Mouse (Mus musculus) adrenal gland, postnatal 36 days (tissue): ENCODE results near the gene Dnase1l1. TPM values are rescaled to one million over a fixed set of nuclear protein-coding genes. Genes with fewer than 3 reads are reported as not detected.
A peak's percentile ranks its signal among the peaks of the same experiment; 100 is the strongest.

Experiments
- DNase-seq, 2 experiments: peaks; one replicate each; pipeline ENCODE4 v3.0.0; 2021; ENCODE audit warnings: mixed read lengths in 1 of 2
- microRNA-seq: library from miRNA; unstranded; fragments of <30 nt; microRNA quantifications from one replicate; pipeline ENCODE4 v1.2.0, GENCODE M21; 2021
- total RNA-seq, 2 experiments: library from RNA; stranded (reverse); gene quantifications; 2 replicates each; pipeline ENCODE4 v1.2.3; 2021

The Dnase1l1 gene
- total RNA-seq, 2 experiments from 2014 or later, result 9.4 to 16.3 TPM

DNA sequence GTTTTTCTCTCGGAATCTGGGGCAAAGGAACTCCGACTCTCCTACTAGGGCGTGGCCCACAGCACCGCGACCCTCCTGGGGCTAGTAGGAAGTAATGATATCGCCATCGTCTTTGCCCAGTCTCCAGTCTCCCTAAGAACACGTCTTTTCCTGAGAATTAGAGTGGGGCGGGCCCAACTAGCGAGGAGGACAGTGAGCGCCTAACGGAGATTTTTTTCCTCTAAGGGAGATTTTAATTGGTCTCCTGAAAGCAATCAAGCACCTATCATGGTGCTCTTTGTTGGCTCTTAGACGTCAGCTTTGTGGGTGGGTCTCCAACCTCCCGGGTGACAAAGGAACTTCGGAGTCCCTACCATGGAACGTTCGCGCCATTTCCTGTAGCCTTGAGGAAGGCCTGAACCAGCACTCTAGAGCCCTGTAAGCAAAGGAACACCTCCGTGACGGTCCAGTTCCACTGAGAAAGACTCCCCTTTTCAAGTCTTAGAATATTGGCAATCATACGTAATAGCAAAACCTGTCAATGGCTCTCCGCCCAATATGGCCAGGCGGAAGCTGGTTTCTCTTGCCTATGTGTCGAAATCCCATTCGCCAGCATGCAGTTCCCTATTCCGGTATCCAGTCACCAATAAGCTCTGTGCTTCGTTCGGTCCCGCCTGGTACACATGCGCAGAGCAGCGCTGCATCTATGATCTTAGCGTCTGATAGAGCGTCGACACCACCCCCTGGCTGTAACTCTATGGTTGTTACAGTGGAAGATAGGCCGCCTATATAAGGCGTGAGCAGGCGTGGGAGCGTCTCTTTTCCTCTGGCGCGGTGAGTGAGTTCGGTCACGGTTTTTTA is 11.9 kb downstream of the Dnase1l1 start, which contains the start of gene Rpl10:
Rpl10 (plus strand) TSS at position 751 of the 840 bp plus-strand sequence.
- peak; percentile 88 to 91 for DNase-seq

DNA sequence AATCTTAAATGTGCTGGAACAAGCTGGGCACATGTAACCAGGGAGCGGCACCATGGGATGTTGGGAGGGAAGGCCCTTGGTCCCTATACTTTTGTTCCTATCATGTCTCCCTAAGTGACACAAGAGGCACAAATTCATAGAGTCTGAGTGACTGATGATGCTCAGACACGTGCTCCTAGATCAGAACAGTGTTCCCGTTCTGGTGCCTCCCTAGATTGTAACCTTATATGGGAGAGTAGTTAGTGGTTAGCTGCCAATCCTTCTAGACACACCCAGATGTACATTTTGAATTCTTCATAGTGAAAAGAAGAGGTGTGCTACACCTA is 12.4 kb downstream of the Dnase1l1 start:
- no peak for DNase-seq

DNA sequence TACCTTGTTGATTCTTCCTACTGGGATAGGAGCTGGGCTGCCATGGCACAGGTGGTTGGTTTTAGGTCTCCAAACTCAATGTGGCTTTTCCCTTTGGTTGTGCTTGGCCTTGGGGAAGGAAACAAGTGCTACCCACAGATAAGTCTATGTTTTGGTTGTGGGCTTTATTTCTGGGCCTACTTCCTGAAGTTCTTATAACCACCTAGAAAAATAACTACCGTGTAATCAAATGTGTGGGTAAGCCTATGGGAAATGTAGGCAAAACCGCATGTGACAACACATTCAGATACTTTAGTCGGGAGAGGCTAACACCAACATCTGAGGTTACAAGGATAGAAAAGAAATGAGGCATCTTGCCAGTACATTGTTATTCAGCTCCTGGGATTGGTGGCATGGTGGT is 24.4 kb downstream of the Dnase1l1 start:
- DNase-seq, result no peak

DNA sequence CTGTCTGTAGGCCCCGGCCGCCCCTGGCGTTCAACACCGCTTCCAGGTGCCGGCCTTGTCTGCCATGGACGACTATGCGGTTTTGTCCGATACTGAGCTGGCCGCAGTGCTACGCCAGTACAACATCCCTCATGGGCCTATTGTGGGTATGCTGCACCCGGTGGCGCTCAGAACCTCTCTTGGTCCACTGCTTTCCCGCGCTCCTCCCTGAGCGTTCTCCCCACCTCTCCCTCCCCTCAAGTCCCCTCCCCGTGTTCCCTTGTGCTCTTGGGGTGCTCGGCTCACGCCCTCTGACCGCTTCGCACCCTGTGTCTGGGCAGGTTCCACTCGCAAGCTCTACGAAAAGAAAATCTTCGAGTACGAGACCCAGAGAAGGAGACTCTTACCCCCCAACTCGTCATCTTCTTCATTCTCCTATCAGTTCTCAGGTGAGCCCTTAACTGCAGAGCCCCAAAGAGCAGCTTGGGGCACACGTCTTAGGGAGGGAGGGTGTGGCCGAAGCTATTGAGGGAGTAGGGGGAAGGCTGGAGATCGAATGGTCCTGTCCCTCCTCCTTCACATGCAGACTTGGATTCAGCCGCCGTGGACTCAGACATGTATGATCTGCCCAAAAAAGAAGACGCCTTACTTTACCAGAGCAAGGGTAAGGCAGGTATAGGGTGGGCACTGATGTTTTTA is 27.1 kb downstream of the Dnase1l1 start:
- no peak for DNase-seq

DNA sequence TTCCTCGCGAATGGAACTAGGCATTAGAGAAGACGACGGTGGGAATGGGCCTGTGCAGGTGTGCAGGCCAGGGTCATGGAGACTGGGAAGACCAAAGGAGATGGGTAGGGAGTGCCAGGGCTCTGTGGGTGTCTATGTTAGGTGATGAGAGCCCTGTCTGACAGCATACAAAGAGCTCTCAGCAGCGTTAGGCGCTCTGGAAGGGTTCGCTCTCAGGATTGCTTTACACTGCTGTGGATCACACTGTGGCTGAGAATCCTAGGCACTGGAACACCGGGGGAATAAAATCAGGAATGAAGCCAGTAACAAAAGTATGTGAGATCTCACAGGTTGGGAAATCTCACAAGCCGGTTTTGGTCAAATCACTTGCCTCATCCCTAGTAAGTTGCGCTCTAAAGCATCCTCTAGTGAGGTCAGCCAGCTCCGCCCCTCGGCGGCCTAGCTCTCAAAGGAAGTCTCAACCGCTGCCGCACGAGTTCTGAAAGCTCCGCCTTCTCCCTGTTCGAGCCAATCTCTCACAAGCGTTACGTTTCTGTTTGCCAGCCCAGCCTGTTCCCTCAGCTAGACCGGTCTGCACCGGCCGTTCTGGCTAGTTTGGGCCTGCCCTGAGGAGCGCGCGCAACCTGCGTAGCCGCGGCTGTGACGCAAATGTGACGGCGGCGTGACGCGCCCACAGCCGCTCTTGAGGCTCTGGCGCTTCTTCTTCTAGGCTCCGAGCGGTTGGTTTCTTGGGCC is 27.8 kb downstream of the Dnase1l1 start, which contains the start of gene Emd:
Emd (plus strand) TSS at position 535 of the 735 bp plus-strand sequence.
- DNase-seq, result peak; percentile 87 to 88

DNA sequence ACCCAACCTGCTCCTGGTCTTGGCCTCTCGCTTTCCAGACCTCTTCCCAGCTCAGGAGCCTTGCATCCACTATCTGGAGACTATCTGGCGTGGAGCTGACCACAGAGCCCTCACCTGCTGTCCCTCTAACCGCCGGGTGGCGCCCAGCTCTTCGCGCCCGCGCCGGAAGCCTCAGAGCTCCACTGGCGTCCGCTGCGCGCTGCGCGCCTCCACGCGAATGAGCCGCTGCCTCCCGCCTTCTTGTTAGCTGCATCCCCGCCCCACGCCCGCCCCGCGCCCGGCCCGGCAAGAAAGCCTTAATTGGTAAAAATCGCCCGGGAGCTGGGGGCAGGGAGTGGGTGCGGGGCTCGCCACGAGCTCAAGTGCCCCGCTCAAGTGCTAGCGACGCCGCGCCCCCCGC is 32.5 kb downstream of the Dnase1l1 start, which contains the start of gene Flna:
Flna (minus strand) TSS at position 206 of the 400 bp plus-strand sequence.
- peak; percentile 76 to 82 for DNase-seq

DNA sequence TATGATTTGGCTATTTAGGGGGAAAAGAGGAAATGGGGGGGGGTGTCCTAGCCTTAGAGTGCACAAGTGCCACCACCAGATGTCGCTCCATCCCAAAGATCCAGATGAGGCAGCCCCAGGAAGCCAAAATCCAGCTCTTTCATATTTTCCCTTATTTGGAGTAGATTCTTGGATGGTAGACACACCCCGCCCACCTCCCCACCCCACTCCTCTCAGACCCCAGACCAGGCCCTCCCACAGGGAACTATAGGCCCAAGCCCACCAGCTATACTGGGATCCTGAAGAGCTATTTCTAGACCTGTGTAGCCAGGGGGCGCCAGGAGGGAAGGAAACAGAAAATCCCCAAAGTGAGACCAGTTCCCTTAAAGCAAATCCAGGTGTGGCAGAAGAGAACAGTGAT is 33.5 kb downstream of the Dnase1l1 start:
- peak; percentile 53 to 69 for DNase-seq

DNA sequence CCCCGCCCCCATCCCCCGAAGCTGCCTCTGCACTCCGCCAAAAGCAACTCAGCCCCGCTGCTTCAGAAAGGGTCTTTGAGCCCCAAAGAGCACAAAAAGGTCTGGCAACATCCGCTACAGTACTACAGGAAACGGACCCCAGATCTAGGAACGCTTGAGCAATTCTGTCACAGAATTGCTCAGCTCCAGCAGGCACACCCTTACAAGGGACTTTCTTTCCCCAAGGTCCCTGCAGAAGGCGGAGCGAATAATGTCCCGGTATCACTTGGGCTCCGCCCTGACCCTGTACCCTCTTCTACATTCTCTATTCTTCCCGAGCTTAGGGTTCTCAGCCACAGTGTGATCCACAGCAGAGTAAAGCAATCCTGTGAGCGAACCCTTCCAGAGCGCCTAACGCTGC is 35.4 kb downstream of the Dnase1l1 start:
- DNase-seq, result peak in 1 of 2 experiments; percentile 37

DNA sequence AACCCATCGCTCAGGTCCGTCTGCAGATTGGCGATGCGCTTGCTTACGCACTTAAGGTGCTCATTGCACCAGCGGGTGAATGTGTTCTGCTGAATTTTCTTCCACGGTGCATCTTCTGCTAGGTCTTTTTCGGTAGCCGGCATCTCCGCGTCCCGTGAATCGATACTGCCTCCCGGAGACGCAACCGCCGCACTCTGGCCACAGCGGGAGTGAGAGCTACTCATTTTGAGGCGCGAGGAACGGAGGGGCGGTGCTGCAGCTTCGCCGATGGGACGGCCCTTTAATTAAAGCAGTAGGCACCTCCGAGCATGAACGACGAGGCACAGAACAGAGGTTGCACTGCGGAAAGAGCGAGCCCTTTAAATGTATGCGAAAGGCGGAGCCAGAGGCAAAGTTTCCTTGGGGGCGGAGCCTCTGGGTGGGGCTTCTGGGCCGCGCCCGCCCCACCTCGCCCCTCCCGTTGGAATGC is 35.9 kb downstream of the Dnase1l1 start:
- DNase-seq, result peak; percentile 87

DNA sequence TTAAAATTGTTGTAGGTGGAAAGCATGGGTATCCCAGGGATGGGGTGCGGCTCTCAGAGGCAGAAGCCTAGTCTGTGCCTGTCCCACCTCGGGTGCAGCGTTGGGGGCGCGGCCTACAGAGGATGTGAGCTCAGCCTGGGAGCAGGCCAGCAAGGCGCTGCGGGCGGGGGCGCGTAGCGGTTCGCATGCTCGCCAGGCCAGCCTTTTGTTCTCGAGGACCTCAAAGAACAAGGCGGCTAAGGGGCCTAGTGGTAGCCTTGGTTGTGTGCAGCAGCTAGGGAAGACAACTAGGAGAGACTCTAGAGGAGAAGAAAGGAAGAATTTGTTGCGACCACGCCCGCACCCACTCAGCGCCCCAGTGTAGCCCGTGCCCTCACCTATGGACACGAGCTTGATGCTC is 36.5 kb downstream of the Dnase1l1 start:
- DNase-seq, result peak; percentile 77 to 86

DNA sequence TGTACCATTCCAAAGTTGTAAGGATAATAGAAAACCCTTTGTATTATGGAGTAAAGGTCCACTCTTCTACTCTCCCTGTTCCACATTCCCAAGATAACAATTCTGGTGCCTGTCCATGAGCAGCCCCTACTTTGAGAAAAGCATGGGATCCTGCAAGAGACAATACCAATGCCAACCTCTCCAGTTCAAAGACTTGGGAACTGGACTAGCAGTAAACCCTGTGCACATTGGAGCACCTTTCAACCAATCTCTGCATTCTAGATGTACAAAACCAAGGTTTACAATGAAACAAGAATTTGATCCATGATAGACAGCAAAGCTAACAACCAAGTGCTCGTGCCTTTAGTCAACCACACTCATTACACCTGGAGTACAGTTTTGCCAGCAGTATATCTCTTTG is 37.0 kb downstream of the Dnase1l1 start:
- DNase-seq, result no peak

DNA sequence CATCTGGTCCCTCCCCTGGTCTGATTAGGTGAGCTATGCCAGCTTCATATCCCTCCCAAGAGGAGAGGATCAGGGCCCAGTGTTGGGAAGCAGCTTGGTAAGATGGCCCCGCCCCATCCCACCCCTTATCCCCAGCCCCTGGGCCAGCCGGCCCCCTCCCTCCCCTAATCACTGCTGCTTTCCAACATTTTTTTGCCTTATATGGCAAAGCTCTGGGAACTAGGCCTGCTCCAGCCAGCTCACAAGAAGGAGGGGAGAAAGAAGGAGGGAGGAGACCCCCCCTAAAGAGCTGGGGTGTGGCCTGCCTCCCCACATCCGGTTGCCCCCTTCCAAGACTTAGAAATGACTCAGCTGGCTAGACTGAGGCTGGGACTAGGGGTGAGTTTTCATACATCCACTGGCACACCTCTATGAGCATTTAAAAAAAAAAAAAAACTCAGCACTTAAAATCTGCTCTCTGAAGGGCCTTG is 37.5 kb downstream of the Dnase1l1 start:
- DNase-seq, result peak; percentile 30 to 44

DNA sequence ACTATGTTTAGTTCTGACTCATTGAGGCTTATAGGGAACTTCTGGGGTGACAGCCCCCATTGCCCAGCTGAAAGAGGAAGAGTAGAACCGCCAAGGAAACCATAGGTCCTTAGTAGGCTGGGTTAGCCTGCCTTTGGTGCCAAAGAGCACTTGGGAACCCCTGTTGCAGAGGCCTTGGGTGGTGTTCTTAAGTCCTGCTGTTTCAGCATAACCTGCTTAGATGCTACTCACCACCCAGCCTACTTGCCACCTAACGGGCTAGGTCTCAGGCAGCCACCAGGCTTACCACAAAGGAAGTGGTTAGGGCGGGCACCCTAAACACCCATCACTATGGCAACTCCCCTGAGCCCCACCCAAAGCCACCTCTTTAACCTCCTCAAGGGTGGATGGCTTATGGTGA is 38.3 kb downstream of the Dnase1l1 start:
- DNase-seq, result no peak

DNA sequence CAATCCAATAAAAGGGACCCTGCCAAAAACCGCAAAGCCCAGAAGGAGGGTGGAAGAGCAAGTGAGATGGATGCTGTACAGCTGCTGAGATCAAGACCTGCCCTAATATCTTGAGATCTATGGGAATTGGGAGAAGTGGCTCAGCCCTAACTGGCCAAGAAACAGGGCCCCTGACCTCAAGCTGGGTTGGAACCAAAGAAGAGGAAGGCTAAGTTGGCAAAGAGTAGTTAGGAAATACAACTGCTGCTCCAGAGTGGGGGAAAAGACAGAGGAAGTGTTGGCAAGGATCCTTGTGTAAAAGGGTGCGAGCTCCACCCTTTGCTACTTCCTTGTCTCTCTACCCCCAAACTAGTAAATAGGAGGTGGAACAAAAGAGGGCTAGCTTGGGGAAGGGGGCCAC is 38.7 kb downstream of the Dnase1l1 start:
- DNase-seq, result no peak

DNA sequence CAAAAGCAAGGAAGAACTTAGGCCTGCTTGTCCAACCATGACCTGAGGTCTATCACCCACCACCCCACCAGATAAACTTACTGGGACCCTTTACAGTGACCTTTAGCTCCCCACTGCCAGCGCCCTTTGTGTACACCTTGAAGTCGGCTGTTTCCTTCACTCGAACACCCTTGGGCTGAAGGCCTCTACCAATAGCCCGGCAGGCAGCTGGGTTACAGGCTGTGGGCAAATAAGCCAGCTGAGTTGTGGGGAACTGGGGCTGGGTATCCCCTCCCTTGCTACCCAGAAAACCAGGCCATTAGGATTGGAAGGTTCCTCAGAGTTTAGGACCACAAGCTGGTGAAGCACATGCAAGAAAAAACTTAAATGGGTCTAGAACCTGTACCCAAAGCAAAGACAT is 41.8 kb downstream of the Dnase1l1 start:
- no peak for DNase-seq

DNA sequence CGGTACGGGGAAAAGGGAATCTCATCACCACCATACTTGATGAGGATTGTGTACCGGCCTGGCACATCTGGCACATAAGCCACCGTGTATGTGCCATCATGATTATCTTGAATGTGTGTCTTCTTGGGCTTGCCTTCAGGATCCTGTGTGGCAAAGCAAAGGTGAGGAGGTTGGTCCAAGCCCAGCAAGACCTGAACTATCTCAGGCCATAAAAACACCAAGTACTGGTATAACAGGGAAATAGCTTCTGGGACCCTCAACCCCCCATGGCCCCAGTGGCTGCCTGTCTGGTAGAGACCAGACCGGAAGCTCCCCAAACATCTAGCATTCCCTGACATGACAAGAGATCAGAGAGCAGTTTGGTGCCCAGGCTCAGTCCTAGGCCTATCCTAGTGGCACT is 48.9 kb downstream of the Dnase1l1 start:
- DNase-seq, result no peak

DNA sequence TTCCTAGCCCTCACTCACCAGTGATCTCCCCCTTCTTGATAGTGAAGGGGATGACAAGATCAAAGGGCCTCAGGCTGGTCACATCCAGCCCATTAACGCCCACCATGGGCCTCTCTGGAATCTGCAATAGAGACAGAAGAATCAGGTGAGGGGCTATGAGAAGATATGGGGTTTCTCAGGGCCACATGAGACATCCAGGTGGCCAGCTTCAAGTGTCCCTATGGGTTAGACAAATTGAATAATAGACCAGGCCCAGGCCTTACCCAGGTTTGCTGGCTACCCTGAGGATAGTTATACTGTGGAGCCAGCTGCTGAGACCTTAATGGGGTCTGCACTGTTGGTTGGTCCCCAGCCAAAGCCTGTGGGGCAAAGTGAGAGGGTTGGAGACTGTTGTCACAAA is 52.1 kb downstream of the Dnase1l1 start:
- no peak for DNase-seq

Small RNAs within 50 kb of the gene (microRNA-seq; reads per million reads assigned to microRNA genes)
- gene Mir7091, result not detected
- gene Mir7092, result not detected

Other genes with a start within 250 kb of the Dnase1l1 start
- gene Opn1mw, start 154.9 kb downstream of the Dnase1l1 start, total RNA-seq, result not detected
- 10 to 100 TPM; 35.1 to 38.4 TPM for gene Mecp2, start 147.0 kb downstream of the Dnase1l1 start, total RNA-seq
- not detected for gene Tex28, start 114.5 kb downstream of the Dnase1l1 start, total RNA-seq
- not detected for gene Tktl1, start 105.1 kb downstream of the Dnase1l1 start, total RNA-seq
- 100 to 1,000 TPM; 129 to 211 TPM for gene Flna, start 32.5 kb downstream of the Dnase1l1 start, total RNA-seq
- gene Emd, start 27.6 kb downstream of the Dnase1l1 start, total RNA-seq, result 100 to 1,000 TPM in 1 of 2 experiments, 10 to 100 TPM in 1; 53.0 to 121 TPM
- gene Rpl10, start 11.5 kb downstream of the Dnase1l1 start, total RNA-seq, result 100 to 1,000 TPM; 409 to 419 TPM
- 10 to 100 TPM; 64.7 to 87.2 TPM for gene Taz, start 425 bp downstream of the Dnase1l1 start, total RNA-seq
- 100 to 1,000 TPM; 235 to 239 TPM for gene Atp6ap1, start 14.8 kb upstream of the Dnase1l1 start, total RNA-seq
- 100 to 1,000 TPM; 180 to 272 TPM for gene Gdi1, start 22.7 kb upstream of the Dnase1l1 start, total RNA-seq
- 10 to 100 TPM; 63.3 to 78.7 TPM for gene Fam50a, start 30.7 kb upstream of the Dnase1l1 start, total RNA-seq
- gene Plxna3, start 46.7 kb upstream of the Dnase1l1 start, total RNA-seq, result 10 to 100 TPM in 1 of 2 experiments, 1 to 10 TPM in 1; 6.0 to 13.1 TPM
- 10 to 100 TPM; 42.8 to 58.2 TPM for gene Lage3, start 71.3 kb upstream of the Dnase1l1 start, total RNA-seq
- 10 to 100 TPM; 59.6 to 72.6 TPM for gene Ubl4a, start 90.9 kb upstream of the Dnase1l1 start, total RNA-seq
- gene Slc10a3, start 91.0 kb upstream of the Dnase1l1 start, total RNA-seq, result 10 to 100 TPM; 22.8 to 26.8 TPM
- 10 to 100 TPM; 28.6 TPM for gene Fam3a, start 110.9 kb upstream of the Dnase1l1 start, total RNA-seq
- 100 to 1,000 TPM in 1 of 2 experiments, 10 to 100 TPM in 1; 71.2 to 110 TPM for gene Ikbkg, start 111.0 kb upstream of the Dnase1l1 start, total RNA-seq
- 100 to 1,000 TPM; 172 to 176 TPM for gene G6pdx, start 146.9 kb upstream of the Dnase1l1 start, total RNA-seq
- gene Gm6880, start 199.1 kb upstream of the Dnase1l1 start, total RNA-seq, result not detected